Mouse (Mus musculus): ENCODE measurements around the gene Pth. TPM values are rescaled to one million over a fixed set of nuclear protein-coding genes. Genes with fewer than 3 reads are reported as not detected.

Gene Pth
- not detected for polyA plus RNA-seq (2017; shearing (Covaris generic))

DNA sequence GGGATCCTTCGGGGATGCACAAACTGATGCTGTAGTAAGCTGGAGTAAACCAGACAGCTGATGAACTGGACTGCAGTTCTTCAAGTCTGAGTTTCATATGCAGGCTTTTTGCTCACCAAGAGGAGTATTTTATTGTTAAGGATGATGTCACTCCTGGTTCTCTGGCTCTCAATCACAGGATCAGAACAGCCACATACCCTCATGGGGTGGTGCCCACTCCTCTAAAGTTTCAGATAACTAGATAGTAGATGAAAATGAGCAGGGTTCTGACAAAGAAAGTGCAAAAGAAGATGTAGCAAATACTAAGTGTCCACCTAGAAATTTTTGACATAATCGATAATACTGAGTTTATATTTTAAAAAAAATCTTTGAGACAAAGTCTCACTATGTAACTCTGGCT lies at the start of gene Pth:
Gene Pth, minus strand, starts transcription at position 101 of the 400 bp plus-strand sequence.

DNA sequence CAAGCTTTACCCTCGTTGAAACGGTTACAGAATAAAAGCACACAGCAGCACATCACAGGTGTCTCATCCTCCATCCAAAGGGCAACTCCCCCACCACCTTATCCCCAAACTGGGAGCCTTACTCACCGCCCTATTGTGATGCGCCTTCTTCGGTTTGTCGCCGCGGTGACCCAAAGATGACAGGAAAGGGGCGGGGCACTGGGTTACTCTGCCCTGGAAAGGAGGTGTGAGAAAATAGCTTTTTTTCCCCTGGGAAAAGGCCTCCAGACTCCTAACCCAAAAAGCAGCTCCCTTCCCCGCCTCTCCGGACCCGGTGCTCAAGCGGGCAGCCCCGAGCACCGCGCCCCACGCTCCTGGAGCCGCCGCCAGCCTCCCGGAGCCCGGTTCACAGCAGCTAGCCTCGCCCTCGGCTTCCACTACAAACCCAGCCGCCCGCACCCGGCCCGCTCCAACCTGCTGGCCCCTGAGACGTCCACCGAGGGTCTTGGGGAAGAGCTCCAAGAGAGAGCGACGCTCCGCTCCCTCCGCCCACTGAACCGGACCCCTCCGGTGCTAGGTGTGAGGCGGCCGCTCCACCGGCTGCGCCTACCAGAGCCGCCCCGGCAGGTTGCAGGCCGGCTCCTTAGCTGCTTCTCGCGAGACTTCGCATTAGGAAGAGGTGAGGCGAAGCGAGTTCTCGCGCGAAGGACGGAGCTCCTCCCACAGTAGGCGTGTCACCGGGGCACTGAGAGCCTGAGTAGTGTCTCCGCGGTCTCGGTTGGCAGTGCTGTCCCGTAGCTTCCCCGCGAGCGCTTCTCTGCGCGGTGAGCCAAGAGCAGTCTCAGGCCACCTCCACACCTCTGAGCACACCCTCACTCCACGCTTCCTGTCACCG lies 19.4 kb downstream of the Pth start, which contains the start of gene Btbd10:
Gene Btbd10, minus strand, starts transcription at position 647 of the 874 bp plus-strand sequence.

Other genes with a start within 250 kb of the Pth start
- 61.7 TPM for gene Arntl, start 181.1 kb downstream of the Pth start, polyA plus RNA-seq (2017; shearing (Covaris generic))
- 17.0 TPM for gene Btbd10, start 19.2 kb downstream of the Pth start, polyA plus RNA-seq (2017; shearing (Covaris generic))
- 51.5 TPM for gene Far1, start 125.3 kb upstream of the Pth start, polyA plus RNA-seq (2017; shearing (Covaris generic))